Mouse (Mus musculus): ENCODE results near the gene Myod1. TPM values are rescaled to one million over a fixed set of nuclear protein-coding genes. Genes with fewer than 3 reads are reported as not detected.

Myod1 gene
- polyA plus RNA-seq, 2 experiments = 0.02 TPM; not detected in 1

DNA sequence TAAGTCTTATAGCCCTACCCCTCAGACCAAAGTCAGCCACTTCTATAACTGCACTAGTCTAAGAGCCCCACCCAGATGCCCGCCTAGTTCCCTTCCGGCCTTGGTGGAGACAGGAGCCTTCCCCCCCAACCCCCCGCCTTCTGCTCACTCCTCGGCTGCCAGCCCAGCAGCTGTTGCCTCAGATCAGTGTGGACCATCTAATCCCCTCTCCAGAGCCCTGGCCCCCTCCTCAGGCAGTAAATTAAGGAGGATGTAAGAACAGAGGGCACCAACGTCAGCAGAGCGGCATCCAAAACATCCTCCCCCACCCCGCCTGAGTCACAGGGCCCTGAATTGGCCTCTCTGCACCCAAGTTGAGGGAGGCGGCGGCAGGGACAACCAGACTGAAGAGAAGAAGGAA is 34.8 kb upstream of the Myod1 start:
- no peak overlapping the region for H3K4me3 ChIP-seq (ENCODE audit: insufficient read depth in 1 of 2, low read depth in 2 of 2, low read length in 2 of 2)
- H3K36me3 ChIP-seq (replicated peaks; ENCODE audit: control insufficient read depth, insufficient read depth, low read depth) = no peaks in the 10 kb centered on the region
- H3K4me2 ChIP-seq (ENCODE audit: low read depth) = no peak overlapping the region
- TF ChIP-seq CTCF (IDR thresholded peaks at IDR 0.05; ENCODE audit: low read depth) = no peak
- TF ChIP-seq EP300 (IDR thresholded peaks at IDR 0.05; ENCODE audit: low read depth) = no peak
- no peak overlapping the region for H3K9ac ChIP-seq (replicated peaks)
- DNase-seq (ENCODE audit: low read depth in 3 of 3, low spot score in 3 of 3) (no peak), ATAC-seq (ENCODE audit: insufficient read depth) (no peak)
- WGBS (ENCODE audit: insufficient replicate concordance) = 64% methylated on average over 9 of the region's 9 CpGs
- no peak overlapping the region for H3K27ac ChIP-seq
- no peaks in the 10 kb centered on the region for H3K9me3 ChIP-seq (ENCODE audit: control insufficient read depth, low read length)
- H3K27me3 ChIP-seq (ENCODE audit: control insufficient read depth, insufficient read depth, low read length) = no peaks in the 10 kb centered on the region
- H3K4me1 ChIP-seq (replicated peaks; ENCODE audit: control insufficient read depth in 2 of 2, insufficient read depth in 2 of 2, low read length in 1 of 2) = no peaks in the 10 kb centered on the region

DNA sequence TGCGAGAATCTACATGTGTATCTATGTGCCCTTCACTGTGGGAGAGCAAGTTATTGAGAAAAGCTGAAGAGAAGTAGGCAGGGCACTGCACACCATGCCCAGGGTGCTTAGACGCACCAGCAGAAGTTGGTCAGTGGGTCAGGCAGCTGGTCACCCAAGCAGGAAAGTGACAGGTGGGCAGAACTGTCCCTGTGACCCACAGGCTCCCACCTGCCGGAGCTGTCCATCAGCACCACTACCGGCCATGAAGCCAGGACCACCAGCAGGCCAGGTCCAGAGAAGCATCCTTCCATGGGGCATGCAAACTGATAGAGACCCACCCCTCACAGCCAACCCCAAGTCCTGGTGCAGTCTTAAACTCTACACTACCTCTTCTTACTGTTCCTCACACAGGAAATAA is 28.6 kb upstream of the Myod1 start:
- no peak for DNase-seq (ENCODE audit: low read depth in 3 of 3, low spot score in 3 of 3)
- peaks cover 10% of the 10 kb centered on the region for H3K27me3 ChIP-seq (ENCODE audit: control insufficient read depth, insufficient read depth, low read length)

DNA sequence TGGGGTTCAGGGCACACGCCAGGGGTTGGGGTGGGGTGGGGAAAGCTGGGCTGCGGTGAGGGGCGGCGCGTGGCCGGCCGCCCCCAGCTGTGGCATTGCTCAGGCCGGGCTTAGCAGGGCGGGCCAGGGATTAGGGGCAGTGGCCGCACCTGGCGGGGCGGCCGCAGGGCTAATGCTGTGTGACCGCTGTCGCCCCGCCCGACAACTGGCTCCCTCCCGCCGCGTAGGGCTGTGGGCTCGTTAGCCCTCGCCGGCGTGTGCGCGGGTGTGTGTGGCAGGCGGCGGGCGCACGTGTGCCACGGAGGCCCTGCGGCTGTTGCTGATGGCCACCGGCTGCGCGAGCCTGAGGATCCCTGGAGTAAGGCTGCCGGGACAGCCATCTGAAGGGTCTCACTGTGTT is 27.5 kb upstream of the Myod1 start:
- no peak for ATAC-seq (ENCODE audit: insufficient read depth)
- no peak for DNase-seq (ENCODE audit: low read depth in 3 of 3, low spot score in 3 of 3)
- no peak overlapping the region for H3K27ac ChIP-seq
- no peak overlapping the region for H3K4me2 ChIP-seq (ENCODE audit: low read depth)
- WGBS (ENCODE audit: insufficient replicate concordance) = 7% methylated on average over 36 of the region's 36 CpGs
- H3K4me1 ChIP-seq (replicated peaks; ENCODE audit: control insufficient read depth in 2 of 2, insufficient read depth in 2 of 2, low read length in 1 of 2) = no peaks in the 10 kb centered on the region
- H3K9me3 ChIP-seq (ENCODE audit: control insufficient read depth, low read length) = no peaks in the 10 kb centered on the region
- no peaks in the 10 kb centered on the region for H3K36me3 ChIP-seq (replicated peaks; ENCODE audit: control insufficient read depth, insufficient read depth, low read depth)
- H3K27me3 ChIP-seq (ENCODE audit: control insufficient read depth, insufficient read depth, low read length) = peaks cover 10% of the 10 kb centered on the region
- no peak overlapping the region for H3K4me3 ChIP-seq (ENCODE audit: insufficient read depth in 1 of 2, low read depth in 2 of 2, low read length in 2 of 2)
- H3K9ac ChIP-seq (replicated peaks) = no peak overlapping the region
- no peak for TF ChIP-seq CTCF (IDR thresholded peaks at IDR 0.05; ENCODE audit: low read depth)

More for the DNA sequence above, 28.6 kb upstream of the Myod1 start:
- Histone ChIP-seq H3K4me2 (ENCODE audit: low read depth) (no peak overlapping the region), H3K36me3 (replicated peaks; ENCODE audit: control insufficient read depth, insufficient read depth, low read depth) (no peaks in the 10 kb centered on the region), H3K27ac (no peak overlapping the region), H3K4me3 (ENCODE audit: insufficient read depth in 1 of 2, low read depth in 2 of 2, low read length in 2 of 2) (no peak overlapping the region), H3K4me1 (replicated peaks; ENCODE audit: control insufficient read depth in 2 of 2, insufficient read depth in 2 of 2, low read length in 1 of 2) (no peaks in the 10 kb centered on the region), H3K9me3 (ENCODE audit: control insufficient read depth, low read length) (no peaks in the 10 kb centered on the region), H3K9ac (replicated peaks) (no peak overlapping the region)
- 50% methylated on average over 4 of the region's 4 CpGs for WGBS (ENCODE audit: insufficient replicate concordance)
- no peak for ATAC-seq (ENCODE audit: insufficient read depth)
- TF ChIP-seq CTCF (IDR thresholded peaks at IDR 0.05; ENCODE audit: low read depth) = no peak
- no peak for TF ChIP-seq EP300 (IDR thresholded peaks at IDR 0.05; ENCODE audit: low read depth)

DNA sequence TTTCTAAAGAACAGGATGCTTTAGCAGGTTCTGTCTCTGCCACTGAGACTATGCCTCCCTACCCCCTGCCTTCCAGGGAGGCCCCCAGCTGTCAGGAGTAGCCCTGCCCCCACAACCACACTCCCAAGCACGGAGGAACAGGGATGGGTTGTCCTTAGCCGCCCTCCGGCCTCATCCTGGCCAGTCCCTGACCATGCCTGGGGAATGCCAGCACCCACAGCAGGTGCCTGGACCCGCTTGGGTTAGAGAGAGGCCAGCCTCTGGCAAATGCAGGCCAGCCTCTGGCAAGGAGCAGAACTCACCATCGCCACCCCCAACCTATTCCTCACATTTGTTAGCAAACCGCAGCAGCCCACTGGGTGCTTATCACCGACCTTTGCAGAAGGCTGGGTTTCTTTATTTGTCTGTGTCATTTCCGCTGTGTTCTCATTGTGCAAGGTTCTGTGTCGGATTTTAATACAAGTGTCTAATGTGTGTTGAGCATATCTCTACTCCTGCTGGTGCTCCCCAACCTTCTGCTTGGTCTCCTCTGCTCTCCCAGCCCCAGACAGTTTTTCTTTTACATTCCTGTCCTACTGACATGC is 26.1 kb upstream of the Myod1 start:
- H3K9ac ChIP-seq (replicated peaks) = no peak overlapping the region
- 32% methylated on average over 9 of the region's 9 CpGs for WGBS (ENCODE audit: insufficient replicate concordance)
- TF ChIP-seq EP300 (IDR thresholded peaks at IDR 0.05; ENCODE audit: low read depth) (no peak), CTCF (IDR thresholded peaks at IDR 0.05; ENCODE audit: low read depth) (no peak)
- H3K4me2 ChIP-seq (ENCODE audit: low read depth) = no peak overlapping the region
- no peaks in the 10 kb centered on the region for H3K4me1 ChIP-seq (replicated peaks; ENCODE audit: control insufficient read depth in 2 of 2, insufficient read depth in 2 of 2, low read length in 1 of 2)
- H3K9me3 ChIP-seq (ENCODE audit: control insufficient read depth, low read length) = no peaks in the 10 kb centered on the region
- H3K27me3 ChIP-seq (ENCODE audit: control insufficient read depth, insufficient read depth, low read length) = peaks cover 10% of the 10 kb centered on the region
- no peak overlapping the region for H3K27ac ChIP-seq
- DNase-seq (ENCODE audit: low read depth in 3 of 3, low spot score in 3 of 3) (no peak), ATAC-seq (ENCODE audit: insufficient read depth) (no peak)
- H3K36me3 ChIP-seq (replicated peaks; ENCODE audit: control insufficient read depth, insufficient read depth, low read depth) = no peaks in the 10 kb centered on the region
- no peak overlapping the region for H3K4me3 ChIP-seq (ENCODE audit: insufficient read depth in 1 of 2, low read depth in 2 of 2, low read length in 2 of 2)

DNA sequence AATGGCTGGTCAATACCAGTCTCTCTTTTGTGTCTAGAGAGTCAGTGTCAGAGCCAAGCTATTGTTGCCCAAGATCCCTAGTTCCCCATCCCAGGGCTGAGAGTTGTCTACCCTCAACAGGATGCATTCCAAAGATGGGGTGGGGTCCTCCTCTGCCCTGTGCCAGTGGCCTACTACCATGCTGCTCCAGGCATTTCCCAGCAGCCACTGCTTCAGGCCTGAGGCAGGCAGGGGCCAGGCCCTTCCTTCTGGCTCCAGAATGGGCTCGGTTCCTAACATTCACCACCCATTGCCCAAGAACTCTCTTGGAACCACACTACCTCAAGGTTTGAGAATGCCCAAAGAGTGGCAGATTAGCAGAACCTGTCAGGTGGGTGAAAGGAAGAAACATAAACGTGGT is 23.5 kb upstream of the Myod1 start:
- WGBS (ENCODE audit: insufficient replicate concordance) = 42% methylated on average over 2 of the region's 2 CpGs
- ATAC-seq (ENCODE audit: insufficient read depth) (no peak), DNase-seq (ENCODE audit: low read depth in 3 of 3, low spot score in 3 of 3) (no peak)
- no peak for TF ChIP-seq CTCF (IDR thresholded peaks at IDR 0.05; ENCODE audit: low read depth)
- TF ChIP-seq EP300 (IDR thresholded peaks at IDR 0.05; ENCODE audit: low read depth) = no peak
- Histone ChIP-seq H3K9ac (replicated peaks) (no peak overlapping the region), H3K36me3 (replicated peaks; ENCODE audit: control insufficient read depth, insufficient read depth, low read depth) (no peaks in the 10 kb centered on the region), H3K4me2 (ENCODE audit: low read depth) (no peak overlapping the region), H3K9me3 (ENCODE audit: control insufficient read depth, low read length) (no peaks in the 10 kb centered on the region), H3K4me3 (ENCODE audit: insufficient read depth in 1 of 2, low read depth in 2 of 2, low read length in 2 of 2) (no peak overlapping the region), H3K27me3 (ENCODE audit: control insufficient read depth, insufficient read depth, low read length) (peaks cover 10% of the 10 kb centered on the region), H3K27ac (no peak overlapping the region), H3K4me1 (replicated peaks; ENCODE audit: control insufficient read depth in 2 of 2, insufficient read depth in 2 of 2, low read length in 1 of 2) (no peaks in the 10 kb centered on the region)
